Mouse (Mus musculus): ENCODE measurements at regions not wholly inside any gene's neighbourhood (a gene's known extent, or its start where the extent isn't known, plus 50 kb on each side); places are given as distances from the start of the nearest gene placed in this dataset.

- no peak for DNase-seq (ENCODE audit: low spot score)
These were observed 295.2 kb upstream of the Gadl1 start for GRCm38 (mm10) chr9:115614007-115614406.

GRCm38 (mm10) chr9:115617909-115618308 is 291.3 kb upstream of the Gadl1 start:
- DNase-seq (ENCODE audit: low spot score): no peak

GRCm38 (mm10) chr9:115623948-115624347 is 285.3 kb upstream of the Gadl1 start:
- DNase-seq (ENCODE audit: low spot score): no peak

GRCm38 (mm10) chr9:115624721-115625496 is 284.3 kb upstream of the Gadl1 start:
- no peak for DNase-seq (ENCODE audit: low spot score)

- DNase-seq (ENCODE audit: low spot score): peak; percentile 18
These were observed 281.7 kb upstream of the Gadl1 start for GRCm38 (mm10) chr9:115627551-115627950.

GRCm38 (mm10) chr9:115637114-115637513 is 272.1 kb upstream of the Gadl1 start:
- no peak for DNase-seq (ENCODE audit: low spot score)

GRCm38 (mm10) chr9:115640781-115641180 is 268.5 kb upstream of the Gadl1 start:
- no peak for DNase-seq (ENCODE audit: low spot score)

GRCm38 (mm10) chr9:115642032-115642431 is 267.2 kb upstream of the Gadl1 start:
- DNase-seq (ENCODE audit: low spot score): no peak

- DNase-seq (ENCODE audit: low spot score): no peak
These were observed 264.3 kb upstream of the Gadl1 start for GRCm38 (mm10) chr9:115644953-115645352.

- DNase-seq (ENCODE audit: low spot score): no peak
These were observed 263.0 kb upstream of the Gadl1 start for GRCm38 (mm10) chr9:115646226-115646625.

- no peak for DNase-seq (ENCODE audit: low spot score)
These were observed 257.5 kb upstream of the Gadl1 start for GRCm38 (mm10) chr9:115651708-115652107.

GRCm38 (mm10) chr9:115653116-115653515 is 256.1 kb upstream of the Gadl1 start:
- DNase-seq (ENCODE audit: low spot score): no peak

- DNase-seq (ENCODE audit: low spot score): no peak
These were observed 254.3 kb upstream of the Gadl1 start for GRCm38 (mm10) chr9:115654933-115655332.

- DNase-seq (ENCODE audit: low spot score): no peak
These were observed 252.7 kb upstream of the Gadl1 start for GRCm38 (mm10) chr9:115656538-115656937.

- no peak for DNase-seq (ENCODE audit: low spot score)
These were observed 252.1 kb upstream of the Gadl1 start for GRCm38 (mm10) chr9:115656994-115657713.

- DNase-seq (ENCODE audit: low spot score): no peak
These were observed 250.8 kb upstream of the Gadl1 start for GRCm38 (mm10) chr9:115658477-115658876.

- DNase-seq (ENCODE audit: low spot score): no peak
These were observed 248.9 kb upstream of the Gadl1 start for GRCm38 (mm10) chr9:115660371-115660770.

GRCm38 (mm10) chr9:115661834-115662425 is 247.3 kb upstream of the Gadl1 start:
- no peak for DNase-seq (ENCODE audit: low spot score)

- DNase-seq (ENCODE audit: low spot score): no peak
These were observed 243.8 kb upstream of the Gadl1 start for GRCm38 (mm10) chr9:115665337-115666004.

GRCm38 (mm10) chr9:115666530-115666929 is 242.7 kb upstream of the Gadl1 start:
- DNase-seq (ENCODE audit: low spot score): no peak

GRCm38 (mm10) chr9:115680703-115681576 is 228.3 kb upstream of the Gadl1 start:
- no peak for DNase-seq (ENCODE audit: low spot score)

All from testis, postnatal 14 days (tissue).